Mouse (Mus musculus): ENCODE measurements around the gene Cnot6. TPM values are rescaled to one million over a fixed set of nuclear protein-coding genes. Genes with fewer than 3 reads are reported as not detected.

Gene Cnot6
- total and polyA plus RNA-seq, 3 experiments = 38.9 to 58.3 (median 49.3) TPM

- TF ChIP-seq ZC3H11A (IDR thresholded peaks at IDR 0.05; ENCODE audit: low read depth, low read length) (no peak), GABPA (IDR thresholded peaks at IDR 0.05; ENCODE audit: low read depth, low read length) (no peak), MYB (IDR thresholded peaks at IDR 0.05; ENCODE audit: low read depth, low read length) (0 out of 2 replicates have a peak, but pooled peaks have one; percentile 45), MAX (IDR thresholded peaks at IDR 0.05; ENCODE audit: low read length) (no peak), SIN3A (IDR thresholded peaks at IDR 0.05; ENCODE audit: low read length) (peak; percentile 48; the same call in 1 of the 2 replicates), EP300 (IDR thresholded peaks at IDR 0.05; ENCODE audit: low read depth in 1 of 2, low read length in 2 of 2) (peak; percentile 86 to 89), TCF12 (IDR thresholded peaks at IDR 0.05; ENCODE audit: low read depth, low read length) (0 out of 2 replicates have a peak, but pooled peaks have one; percentile 30), CHD1 (IDR thresholded peaks at IDR 0.05; ENCODE audit: low read depth, low read length) (no peak), MYC (IDR thresholded peaks at IDR 0.05; ENCODE audit: low read depth, low read length) (no peak), TAL1 (IDR thresholded peaks at IDR 0.05; ENCODE audit: low read length) (no peak), POLR2AphosphoS5 (IDR thresholded peaks at IDR 0.05; ENCODE audit: borderline replicate concordance, low read depth, low read length) (no peak), ETS1 (IDR thresholded peaks at IDR 0.05; ENCODE audit: low read depth, low read length) (peak; percentile 79; the same call in 1 of the 2 replicates), TBP (IDR thresholded peaks at IDR 0.05; ENCODE audit: low read depth, low read length) (peak; percentile 92), KAT2A (conservative IDR thresholded peaks at IDR 0.05; ENCODE audit: low read depth, low read length) (no peak), E2F4 (IDR thresholded peaks at IDR 0.05; ENCODE audit: borderline replicate concordance, low read depth, low read length) (no peak), HCFC1 (IDR thresholded peaks at IDR 0.05; ENCODE audit: low read depth, low read length) (no peak; the same call in 1 of the 2 replicates), MAFK (IDR thresholded peaks at IDR 0.05; ENCODE audit: borderline replicate concordance, low read depth, low read length) (no peak)
Measured at GRCm38 (mm10) chr11:49739776-49740175, 27.3 kb upstream of the Cnot6 start (continued).

GRCm38 (mm10) chr11:49738659-49739406 lies 26.3 kb upstream of the Cnot6 start:
- Histone ChIP-seq H3K27ac (ENCODE audit: control insufficient read depth, low read depth, low read length) (no peak overlapping the region), H3K9me3 (replicated peaks; ENCODE audit: insufficient read depth, low read length) (no peaks in the 10 kb centered on the region), H3K27me3 (ENCODE audit: control insufficient read depth in 1 of 2, insufficient read depth in 2 of 2, low read length in 2 of 2) (no peaks in the 10 kb centered on the region), H3K4me3 (ENCODE audit: control insufficient read depth in 1 of 2, insufficient read depth in 1 of 2, low read depth in 2 of 2, low read length in 2 of 2) (no peak overlapping the region), H3K36me3 (ENCODE audit: control insufficient read depth in 1 of 2, insufficient read depth in 2 of 2, low read length in 2 of 2) (peaks cover 0 to 16% of the 10 kb centered on the region in 2 experiments; a peak in 2 of 4 replicates), H3K9ac (ENCODE audit: control insufficient read depth, low read depth, low read length, poor library complexity, severe bottlenecking) (no peak overlapping the region), H3K79me2 (ENCODE audit: control insufficient read depth, insufficient read depth, low read length, poor library complexity) (no peaks in the 10 kb centered on the region), H3K4me1 (ENCODE audit: control insufficient read depth in 1 of 2, insufficient read depth in 2 of 2, low read length in 2 of 2) (peaks cover 12 to 13% of the 10 kb centered on the region in 2 experiments)
- no peak for TF ChIP-seq TBP (IDR thresholded peaks at IDR 0.05; ENCODE audit: low read depth, low read length)
- no peak for TF ChIP-seq RCOR1 (IDR thresholded peaks at IDR 0.05; ENCODE audit: low read depth, low read length)
- no peak for TF ChIP-seq USF2 (IDR thresholded peaks at IDR 0.05; ENCODE audit: borderline replicate concordance in 1 of 2, insufficient read depth in 1 of 2, low read depth in 1 of 2, low read length in 2 of 2)
- no peak for TF ChIP-seq NRF1 (IDR thresholded peaks at IDR 0.05; ENCODE audit: insufficient read depth, low read depth, low read length, poor library complexity, severe bottlenecking)
- no peak for TF ChIP-seq MYB (IDR thresholded peaks at IDR 0.05; ENCODE audit: low read depth, low read length)
- no peak for DNase-seq (ENCODE audit: low read depth, low spot score)
